Mouse (Mus musculus): Measurements from ENCODE around the gene Ptgis. TPM values are rescaled to one million over a fixed set of nuclear protein-coding genes. Genes with fewer than 3 reads are reported as not detected.

Ptgis gene
- polyA plus RNA-seq, 1 experiment = 9.1 TPM

- peaks cover 4% of the 10 kb centered on the region for H3K4me1 ChIP-seq (ENCODE audit: control insufficient read depth, insufficient read depth, low read length)
- no peak overlapping the region for H3K27ac ChIP-seq (ENCODE audit: control insufficient read depth, insufficient read depth, low read depth, low read length)
- H3K4me3 ChIP-seq (ENCODE audit: control insufficient read depth, low read depth, low read length) = no peak overlapping the region
- H3K27me3 ChIP-seq (ENCODE audit: control insufficient read depth, insufficient read depth, low read length) = no peaks in the 10 kb centered on the region
- no peaks in the 10 kb centered on the region for H3K36me3 ChIP-seq (ENCODE audit: control insufficient read depth, insufficient read depth, low read length)
- TF ChIP-seq POLR2A (IDR thresholded peaks at IDR 0.05; ENCODE audit: control insufficient read depth, low read depth, low read length) = no peak
- TF ChIP-seq CTCF (IDR thresholded peaks at IDR 0.05; ENCODE audit: control insufficient read depth, insufficient read depth, insufficient replicate concordance, low read depth, low read length) = no peak
Observed at GRCm38 (mm10) chr2:167150880-167151279, 89.5 kb downstream of the Ptgis start.

DNA sequence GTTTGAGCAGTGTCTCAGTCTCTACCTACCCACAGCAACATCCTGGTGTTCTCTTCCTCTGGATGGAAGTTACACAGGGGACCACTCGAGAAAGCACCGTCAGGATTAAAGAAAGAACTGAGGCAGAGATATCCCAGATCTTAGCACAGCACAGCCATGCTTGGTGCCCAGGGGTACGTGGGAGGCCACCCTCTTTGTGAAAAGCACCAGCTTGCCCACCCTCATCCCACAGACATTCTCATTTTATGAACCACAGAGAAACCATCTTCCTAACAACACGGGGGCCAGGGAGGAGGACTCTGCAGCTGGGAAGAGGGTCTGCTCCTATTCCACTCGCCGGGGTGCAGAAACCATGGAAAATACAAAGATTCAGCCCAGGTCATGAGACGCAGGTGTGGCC is 90.3 kb downstream of the Ptgis start:
- Histone ChIP-seq H3K27ac (ENCODE audit: control insufficient read depth, insufficient read depth, low read depth, low read length) (no peak overlapping the region), H3K4me3 (ENCODE audit: control insufficient read depth, low read depth, low read length) (no peak overlapping the region), H3K4me1 (ENCODE audit: control insufficient read depth, insufficient read depth, low read length) (no peaks in the 10 kb centered on the region; the same call in 1 of the 2 replicates), H3K27me3 (ENCODE audit: control insufficient read depth, insufficient read depth, low read length) (no peaks in the 10 kb centered on the region), H3K36me3 (ENCODE audit: control insufficient read depth, insufficient read depth, low read length) (no peaks in the 10 kb centered on the region)
- no peak for TF ChIP-seq POLR2A (IDR thresholded peaks at IDR 0.05; ENCODE audit: control insufficient read depth, low read depth, low read length)
- TF ChIP-seq CTCF (IDR thresholded peaks at IDR 0.05; ENCODE audit: control insufficient read depth, insufficient read depth, insufficient replicate concordance, low read depth, low read length) = no peak

- TF ChIP-seq POLR2A (IDR thresholded peaks at IDR 0.05; ENCODE audit: control insufficient read depth, low read depth, low read length) = no peak
- no peak for TF ChIP-seq CTCF (IDR thresholded peaks at IDR 0.05; ENCODE audit: control insufficient read depth, insufficient read depth, insufficient replicate concordance, low read depth, low read length)
- H3K4me1 ChIP-seq (ENCODE audit: control insufficient read depth, insufficient read depth, low read length) = no peaks in the 10 kb centered on the region; the same call in 1 of the 2 replicates
- no peaks in the 10 kb centered on the region for H3K27me3 ChIP-seq (ENCODE audit: control insufficient read depth, insufficient read depth, low read length)
- no peaks in the 10 kb centered on the region for H3K36me3 ChIP-seq (ENCODE audit: control insufficient read depth, insufficient read depth, low read length)
- no peak overlapping the region for H3K4me3 ChIP-seq (ENCODE audit: control insufficient read depth, low read depth, low read length)
- H3K27ac ChIP-seq (ENCODE audit: control insufficient read depth, insufficient read depth, low read depth, low read length) = no peak overlapping the region
Observed at GRCm38 (mm10) chr2:167149035-167149434, 91.4 kb downstream of the Ptgis start.

- H3K4me1 ChIP-seq (ENCODE audit: control insufficient read depth, insufficient read depth, low read length) = no peaks in the 10 kb centered on the region; the same call in 1 of the 2 replicates
- no peak for TF ChIP-seq CTCF (IDR thresholded peaks at IDR 0.05; ENCODE audit: control insufficient read depth, insufficient read depth, insufficient replicate concordance, low read depth, low read length)
- TF ChIP-seq POLR2A (IDR thresholded peaks at IDR 0.05; ENCODE audit: control insufficient read depth, low read depth, low read length) = no peak
- H3K36me3 ChIP-seq (ENCODE audit: control insufficient read depth, insufficient read depth, low read length) = no peaks in the 10 kb centered on the region
- no peak overlapping the region for H3K27ac ChIP-seq (ENCODE audit: control insufficient read depth, insufficient read depth, low read depth, low read length)
- no peaks in the 10 kb centered on the region for H3K27me3 ChIP-seq (ENCODE audit: control insufficient read depth, insufficient read depth, low read length)
- H3K4me3 ChIP-seq (ENCODE audit: control insufficient read depth, low read depth, low read length) = no peak overlapping the region
Observed at GRCm38 (mm10) chr2:167147708-167148107, 92.7 kb downstream of the Ptgis start.

DNA sequence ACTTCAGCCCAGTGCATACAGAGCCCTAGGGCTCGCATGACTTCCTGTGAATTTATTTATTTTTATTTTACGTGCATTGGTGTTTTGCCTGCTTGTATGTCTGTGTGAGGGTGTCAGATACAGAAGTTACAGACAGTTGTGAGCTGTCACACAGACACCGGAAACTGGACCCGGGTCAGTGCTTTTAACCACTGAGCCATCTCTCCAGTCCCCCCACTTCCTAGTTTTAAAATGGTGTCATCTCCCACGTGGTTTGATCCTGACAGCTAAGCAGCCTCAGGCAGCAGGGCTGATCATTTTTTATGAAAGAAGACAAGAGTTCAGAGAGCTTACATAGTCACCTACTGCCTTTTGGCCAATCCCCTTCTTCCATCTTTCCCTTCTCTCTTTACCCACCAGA is 94.5 kb downstream of the Ptgis start:
- Histone ChIP-seq H3K36me3 (ENCODE audit: control insufficient read depth, insufficient read depth, low read length) (no peaks in the 10 kb centered on the region), H3K4me1 (ENCODE audit: control insufficient read depth, insufficient read depth, low read length) (no peaks in the 10 kb centered on the region; the same call in 1 of the 2 replicates), H3K27ac (ENCODE audit: control insufficient read depth, insufficient read depth, low read depth, low read length) (no peak overlapping the region), H3K27me3 (ENCODE audit: control insufficient read depth, insufficient read depth, low read length) (no peaks in the 10 kb centered on the region), H3K4me3 (ENCODE audit: control insufficient read depth, low read depth, low read length) (no peak overlapping the region)
- TF ChIP-seq POLR2A (IDR thresholded peaks at IDR 0.05; ENCODE audit: control insufficient read depth, low read depth, low read length) (no peak), CTCF (IDR thresholded peaks at IDR 0.05; ENCODE audit: control insufficient read depth, insufficient read depth, insufficient replicate concordance, low read depth, low read length) (no peak)

DNA sequence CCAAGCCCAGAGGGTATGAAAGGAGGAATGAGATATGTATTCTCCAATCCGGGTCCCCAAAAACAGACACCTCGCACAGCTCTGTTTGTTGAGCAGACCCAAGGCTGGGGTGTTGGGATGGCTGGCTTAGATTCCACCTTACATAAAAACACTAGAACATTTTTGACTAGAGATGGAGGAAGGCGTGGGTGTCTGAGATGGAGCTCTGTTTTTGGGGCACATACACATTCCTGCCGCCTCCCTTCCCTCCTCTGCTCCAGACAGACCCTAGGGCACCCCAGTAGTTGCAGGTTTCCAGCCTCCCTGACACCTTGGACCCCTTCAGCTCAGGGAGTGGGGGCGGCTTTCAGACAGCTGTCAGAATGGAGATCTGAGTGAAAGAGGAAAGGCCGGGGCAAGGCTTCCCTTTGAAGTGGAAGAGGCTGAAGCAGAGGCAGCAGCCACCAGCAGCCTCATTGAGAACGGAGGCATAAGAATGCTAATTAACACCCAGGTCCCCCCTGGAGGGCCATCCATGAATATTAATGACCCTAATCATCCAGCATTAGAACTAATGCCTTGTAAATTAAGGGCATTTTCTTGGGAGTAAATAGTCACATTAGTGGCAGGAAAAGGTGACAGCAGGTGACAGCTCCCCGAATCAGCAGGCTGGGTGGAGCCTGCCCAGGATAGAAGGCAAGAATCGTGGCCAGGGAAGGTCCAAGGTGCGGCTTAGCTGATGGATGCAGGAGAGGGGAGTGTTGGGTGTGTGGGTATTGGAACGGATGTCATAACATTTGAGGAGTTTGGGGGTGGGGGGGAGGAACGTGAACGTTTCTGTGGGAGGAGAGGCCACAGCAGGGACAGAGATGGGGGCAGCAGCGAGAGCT is 95.7 kb downstream of the Ptgis start:
- TF ChIP-seq POLR2A (IDR thresholded peaks at IDR 0.05; ENCODE audit: control insufficient read depth, low read depth, low read length) = no peak
- no peak for TF ChIP-seq CTCF (IDR thresholded peaks at IDR 0.05; ENCODE audit: control insufficient read depth, insufficient read depth, insufficient replicate concordance, low read depth, low read length)

GRCm38 (mm10) chr2:167143914-167144313 is 96.5 kb downstream of the Ptgis start:
- no peak overlapping the region for H3K4me3 ChIP-seq (ENCODE audit: control insufficient read depth, low read depth, low read length)
- H3K27me3 ChIP-seq (ENCODE audit: control insufficient read depth, insufficient read depth, low read length) = no peaks in the 10 kb centered on the region
- TF ChIP-seq POLR2A (IDR thresholded peaks at IDR 0.05; ENCODE audit: control insufficient read depth, low read depth, low read length) (no peak), CTCF (IDR thresholded peaks at IDR 0.05; ENCODE audit: control insufficient read depth, insufficient read depth, insufficient replicate concordance, low read depth, low read length) (no peak)
- no peak overlapping the region for H3K27ac ChIP-seq (ENCODE audit: control insufficient read depth, insufficient read depth, low read depth, low read length)
- H3K4me1 ChIP-seq (ENCODE audit: control insufficient read depth, insufficient read depth, low read length) = no peaks in the 10 kb centered on the region; the same call in 1 of the 2 replicates
- H3K36me3 ChIP-seq (ENCODE audit: control insufficient read depth, insufficient read depth, low read length) = no peaks in the 10 kb centered on the region

More for the DNA sequence above, 95.7 kb downstream of the Ptgis start:
- H3K27me3 ChIP-seq (ENCODE audit: control insufficient read depth, insufficient read depth, low read length) = no peaks in the 10 kb centered on the region
- H3K36me3 ChIP-seq (ENCODE audit: control insufficient read depth, insufficient read depth, low read length) = no peaks in the 10 kb centered on the region
- H3K4me3 ChIP-seq (ENCODE audit: control insufficient read depth, low read depth, low read length) = no peak overlapping the region
- no peak overlapping the region for H3K27ac ChIP-seq (ENCODE audit: control insufficient read depth, insufficient read depth, low read depth, low read length)
- no peaks in the 10 kb centered on the region; the same call in 1 of the 2 replicates for H3K4me1 ChIP-seq (ENCODE audit: control insufficient read depth, insufficient read depth, low read length)

Measured in testis, adult 2 months (tissue).